Mouse (Mus musculus): ENCODE measurements at regions not wholly inside any gene's neighbourhood (a gene's known extent, or its start where the extent isn't known, plus 50 kb on each side); places are given as distances from the start of the nearest gene placed in this dataset.

DNA sequence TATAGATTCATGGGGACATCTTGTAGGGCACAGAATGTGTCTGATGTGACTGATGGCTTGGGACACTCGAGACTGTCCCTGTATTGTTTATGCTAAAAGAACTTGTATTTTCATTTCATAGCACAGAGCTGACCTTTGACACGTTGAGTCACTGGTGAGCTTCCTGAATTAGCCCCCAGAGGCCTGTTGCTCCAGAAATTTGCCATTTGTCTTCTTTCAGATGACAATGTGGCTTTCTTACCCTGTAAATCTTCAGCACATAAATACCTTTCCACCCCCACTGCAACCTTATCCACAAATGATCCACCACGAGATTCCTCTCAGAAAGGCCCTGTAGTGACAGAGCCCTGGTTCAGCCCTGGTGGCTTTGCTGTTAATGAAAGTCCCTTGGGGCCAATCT lies 335.5 kb upstream of the Zfp637 start:
- DNase-seq (ENCODE audit: low spot score in 2 of 2): no peak

- DNase-seq (ENCODE audit: low spot score in 2 of 2): no peak
Observed at GRCm38 (mm10) chr6:117506619-117507018, 334.4 kb upstream of the Zfp637 start.

DNA sequence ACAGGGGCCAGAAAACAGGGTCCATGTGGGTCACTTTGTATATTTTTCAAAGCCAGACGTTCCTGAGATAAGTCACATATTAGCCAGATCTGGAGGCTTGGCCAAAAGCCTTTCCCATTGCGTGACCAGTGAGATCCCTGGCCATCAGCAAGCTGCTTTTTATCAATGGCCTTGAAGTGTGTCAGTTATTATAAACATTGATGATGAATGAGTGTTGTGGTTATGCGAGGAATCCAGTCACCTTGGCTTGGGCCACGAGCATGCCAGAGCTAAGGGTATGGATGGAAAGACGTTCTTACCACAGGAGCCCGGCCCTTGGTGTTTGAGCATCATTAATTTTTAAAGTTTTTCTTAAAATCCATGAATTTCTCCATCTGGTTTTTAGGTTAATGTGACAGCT lies 332.1 kb upstream of the Zfp637 start:
- no peak for DNase-seq (ENCODE audit: low spot score in 2 of 2)

DNA sequence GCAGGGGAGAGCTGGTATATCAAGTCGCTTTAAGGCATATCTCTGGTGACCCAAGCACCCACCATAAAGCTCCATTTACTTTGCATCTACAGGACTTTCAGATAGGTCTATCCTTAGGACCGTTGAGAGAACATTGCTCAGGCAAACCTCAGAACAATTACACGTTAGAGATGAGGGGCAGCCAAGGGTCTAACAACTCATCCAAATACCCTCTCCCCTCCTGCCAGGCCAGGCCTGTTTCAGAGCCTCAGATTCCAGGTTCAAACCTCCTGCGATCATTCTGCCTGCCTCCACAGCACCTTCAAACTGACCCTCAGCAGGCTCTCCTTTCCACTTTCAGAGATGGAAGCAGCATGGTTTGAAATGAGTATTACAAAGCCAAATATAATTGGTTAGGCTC lies 331.0 kb upstream of the Zfp637 start:
- no peak for DNase-seq (ENCODE audit: low spot score in 2 of 2)

- no peak for DNase-seq (ENCODE audit: low spot score in 2 of 2)
Observed at GRCm38 (mm10) chr6:117514831-117515230, 326.1 kb upstream of the Zfp637 start.

DNA sequence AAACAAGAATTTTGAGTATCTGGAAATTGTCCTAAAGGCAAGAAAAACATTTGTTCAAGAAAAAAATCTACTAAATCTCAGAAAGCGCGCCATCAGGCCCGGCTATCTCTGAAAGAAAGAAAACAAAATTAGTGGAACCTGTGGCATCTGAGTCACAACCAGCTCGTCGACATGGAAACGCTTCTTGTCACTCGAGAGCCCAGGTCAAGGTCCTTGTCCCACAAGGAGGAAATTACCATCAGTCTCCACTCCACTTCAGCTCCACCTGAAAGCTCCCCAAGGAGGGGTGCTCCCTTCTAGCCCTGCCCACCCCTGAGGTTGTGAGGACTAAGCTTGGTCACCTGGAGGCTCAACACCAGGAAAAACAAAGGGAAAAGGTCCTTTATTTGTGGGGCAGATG lies 324.1 kb upstream of the Zfp637 start:
- no peak for DNase-seq (ENCODE audit: low spot score in 2 of 2)

GRCm38 (mm10) chr6:117518939-117519338 lies 322.0 kb upstream of the Zfp637 start:
- no peak for DNase-seq (ENCODE audit: low spot score in 2 of 2)

DNA sequence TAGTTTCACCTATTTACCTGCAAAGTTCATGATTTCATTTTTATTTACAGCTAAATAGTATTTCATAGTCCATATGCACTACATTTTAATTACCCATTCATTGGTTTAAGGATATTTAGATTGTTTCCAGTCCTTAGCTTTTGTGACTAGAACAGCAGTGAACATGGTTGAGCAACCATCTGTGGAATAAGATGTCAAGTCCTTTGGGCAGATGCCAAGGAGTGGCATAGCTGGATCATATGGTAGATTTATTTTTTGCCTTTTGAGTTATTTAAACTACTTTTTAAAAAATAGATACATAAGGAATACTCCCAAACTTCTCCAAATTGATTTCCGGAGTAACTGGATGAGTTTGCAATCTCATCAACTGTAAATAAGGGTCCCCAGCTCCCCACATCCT lies 321.5 kb upstream of the Zfp637 start:
- no peak for DNase-seq (ENCODE audit: low spot score in 2 of 2)

DNA sequence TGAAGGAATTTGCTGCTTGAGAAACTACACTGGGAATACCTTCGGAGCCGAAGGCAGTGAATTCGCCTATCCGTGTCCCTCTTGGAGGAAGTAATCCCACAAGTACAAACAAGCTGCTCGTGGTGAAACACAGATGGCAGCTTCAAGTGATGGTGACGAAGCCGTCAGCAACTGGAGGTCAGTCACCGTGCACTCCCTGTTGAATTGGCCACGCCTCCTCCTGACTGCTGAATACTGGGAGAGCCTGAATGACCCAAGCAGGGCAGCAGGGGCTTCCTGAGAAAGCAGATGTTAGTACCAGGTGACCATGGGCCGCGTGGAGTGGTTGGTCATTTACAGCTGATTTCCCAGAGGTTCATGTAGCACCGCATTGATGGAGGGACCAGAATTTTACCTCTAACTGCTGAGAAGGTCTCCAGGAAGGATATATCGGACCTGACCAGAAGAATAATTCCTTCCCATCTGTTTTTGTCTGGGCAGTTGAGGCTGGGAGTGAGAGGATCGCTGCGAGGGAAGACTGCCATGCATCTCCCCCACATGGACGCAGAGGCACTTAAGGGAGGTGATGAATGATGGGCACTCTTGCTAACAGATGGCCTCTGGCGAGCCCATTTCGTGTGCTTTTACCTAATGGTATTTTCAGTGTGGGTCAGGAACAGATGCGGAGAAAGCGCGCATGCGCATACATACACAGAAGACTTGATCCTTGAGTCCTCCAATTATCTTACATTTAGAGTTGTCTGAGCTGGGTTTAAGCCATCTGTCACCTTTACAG lies 314.6 kb upstream of the Zfp637 start:
- DNase-seq (ENCODE audit: low spot score in 2 of 2): no peak

- DNase-seq (ENCODE audit: low spot score in 2 of 2): no peak
Observed at GRCm38 (mm10) chr6:117527526-117527925, 313.5 kb upstream of the Zfp637 start.

GRCm38 (mm10) chr6:117534149-117534548 lies 306.8 kb upstream of the Zfp637 start:
- no peak for DNase-seq (ENCODE audit: low spot score in 2 of 2)

GRCm38 (mm10) chr6:117534991-117535390 lies 306.0 kb upstream of the Zfp637 start:
- no peak for DNase-seq (ENCODE audit: low spot score in 2 of 2)

GRCm38 (mm10) chr6:117536084-117536483 lies 304.9 kb upstream of the Zfp637 start:
- no peak for DNase-seq (ENCODE audit: low spot score in 2 of 2)

- no peak for DNase-seq (ENCODE audit: low spot score in 2 of 2)
Observed at GRCm38 (mm10) chr6:117542431-117542830, 298.5 kb upstream of the Zfp637 start.

GRCm38 (mm10) chr6:117544276-117545196 lies 296.4 kb upstream of the Zfp637 start:
- DNase-seq (ENCODE audit: low spot score in 2 of 2): no peak

- DNase-seq (ENCODE audit: low spot score in 2 of 2): no peak
Observed at GRCm38 (mm10) chr6:117550930-117551329, 290.1 kb upstream of the Zfp637 start.

GRCm38 (mm10) chr6:117552006-117552667 lies 288.8 kb upstream of the Zfp637 start:
- no peak for DNase-seq (ENCODE audit: low spot score in 2 of 2)

GRCm38 (mm10) chr6:117563159-117563558 lies 277.8 kb upstream of the Zfp637 start:
- peak in 1 of 2 experiments; percentile 30 for DNase-seq (ENCODE audit: low spot score in 2 of 2)

DNA sequence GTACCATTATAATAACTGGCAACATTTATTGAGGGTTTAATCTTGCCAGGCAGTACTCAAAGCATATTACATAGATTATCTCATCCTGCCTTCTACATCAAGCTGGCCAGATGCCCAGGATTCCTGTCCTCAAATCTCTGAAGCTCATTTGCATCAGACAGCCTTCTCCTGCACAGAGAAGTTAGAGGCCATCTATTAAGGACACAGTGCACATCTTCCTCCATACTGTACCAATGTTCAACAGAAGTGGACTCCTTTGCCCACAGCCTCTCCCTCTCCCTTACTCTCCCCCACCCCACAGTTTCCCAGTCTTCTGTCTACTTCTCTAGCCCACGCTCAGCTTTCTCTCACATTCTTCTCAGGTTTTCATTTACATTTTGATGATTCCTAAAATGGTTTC lies 277.3 kb upstream of the Zfp637 start:
- DNase-seq (ENCODE audit: low spot score in 2 of 2): peak; percentile 31 to 61

GRCm38 (mm10) chr6:117566786-117567185 lies 274.2 kb upstream of the Zfp637 start:
- DNase-seq (ENCODE audit: low spot score in 2 of 2): no peak

- no peak for DNase-seq (ENCODE audit: low spot score in 2 of 2)
Observed at GRCm38 (mm10) chr6:117567691-117568090, 273.3 kb upstream of the Zfp637 start.

GRCm38 (mm10) chr6:117569576-117570326 lies 271.2 kb upstream of the Zfp637 start:
- no peak for DNase-seq (ENCODE audit: low spot score in 2 of 2)

Measured in right cerebral cortex, adult 2 months (tissue).